Comparison of ENCODE assay signal across 13 mouse cellular contexts in the genomic region with DNA sequence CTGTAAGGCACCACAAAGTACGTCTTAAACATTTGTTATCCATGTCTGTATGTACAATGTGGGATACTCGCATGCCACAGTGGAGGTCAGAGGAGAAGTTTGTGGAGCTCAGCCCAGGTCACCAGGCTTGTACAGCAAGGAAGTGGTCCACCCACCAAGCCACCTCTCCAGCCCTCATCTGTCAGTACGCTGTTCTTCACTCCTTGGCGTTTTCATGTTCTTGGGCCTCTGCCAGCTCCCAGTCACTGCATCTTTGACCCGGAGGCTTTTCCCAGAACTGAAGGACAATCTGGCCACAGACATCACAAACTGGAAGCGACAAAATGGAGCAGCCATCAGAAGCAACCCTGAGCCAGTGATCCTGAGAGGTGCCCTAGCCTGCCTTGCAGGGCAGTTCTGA. TPM values are rescaled to one million over a fixed set of nuclear protein-coding genes. Genes with fewer than 3 reads are reported as not detected.
DNase-seq lines count a peak whose midpoint lies in the region; ATAC-seq lines count a peak whose summit lies in the region.
"Had no signal": no experiment of that assay in that cellular context is flagged by ENCODE, and none has a peak within 500 bp of the region (broad histone marks: within the 10 kb centered on the region; RNA-seq: fewer than 3 reads in every experiment).

No protein-coding gene starts in this region.

- no peaks in the 10 kb centered on the region for H3K36me3 ChIP-seq in midbrain, embryonic 15.5 days (replicated peaks)
- H3K36me3 ChIP-seq: liver, embryonic 15.5 days had no signal

- H3K4me1 ChIP-seq in midbrain, embryonic 15.5 days: no peaks in the 10 kb centered on the region
- H3K4me1 ChIP-seq: liver, embryonic 15.5 days had no signal

- no peaks in the 10 kb centered on the region for H3K27me3 ChIP-seq in midbrain, embryonic 15.5 days (replicated peaks)
- H3K27me3 ChIP-seq: liver, embryonic 15.5 days had no signal

- H3K27ac ChIP-seq in midbrain, embryonic 15.5 days: no peak overlapping the region
- H3K27ac ChIP-seq: liver, embryonic 15.5 days had no signal

- no peak overlapping the region for H3K4me3 ChIP-seq in midbrain, embryonic 15.5 days
- H3K4me3 ChIP-seq: liver, embryonic 15.5 days had no signal

- H3K4me2 ChIP-seq in midbrain, embryonic 15.5 days: no peak overlapping the region
- H3K4me2 ChIP-seq: liver, embryonic 15.5 days had no signal

- DNase-seq in ovary, adult 18-20 months (ENCODE audit: low spot score): peak; percentile 9
- DNase-seq in ovary, postnatal 14 days (ENCODE audit: low spot score): no peak
- DNase-seq in heart, postnatal 14 days: peak; percentile 21 to 49
- peak; percentile 70 to 74 for DNase-seq in kidney, postnatal 25 days
- no peak for DNase-seq in frontal cortex, postnatal 10 days (ENCODE audit: low spot score in 2 of 2)
- DNase-seq in gastrocnemius, postnatal 4 days (ENCODE audit: low spot score in 2 of 2): no peak
- DNase-seq: cerebellum, postnatal 36 days; thymus, adult 2 months had no signal

- 80% methylated on average over 6 of the region's 6 CpGs for WGBS in midbrain, embryonic 15.5 days

- ATAC-seq in midbrain, embryonic 15.5 days (replicated peaks): no peak
- ATAC-seq: intestine, embryonic 16.5 days had no signal

- intact Hi-C loops in heart, postnatal 14 days (cut with DNase I): no loop called here

- H3K9me3 ChIP-seq in midbrain, embryonic 15.5 days: no peaks in the 10 kb centered on the region
- H3K9me3 ChIP-seq: liver, embryonic 15.5 days had no signal

- no peak overlapping the region for H3K9ac ChIP-seq in midbrain, embryonic 15.5 days
- H3K9ac ChIP-seq: liver, embryonic 15.5 days had no signal

RNA-seq across cellular contexts. Expression of gene Tuba3b, which starts 22.7 kb away (rescaled TPM):
- total RNA-seq in heart, postnatal 14 days (2021): under 1 TPM; 0.14 to 0.20 TPM
- polyA plus RNA-seq in midbrain, embryonic 15.5 days (2015; fragmentation: Nextera tagmentation; extraction: Ambion mirVana): not detected in 2 replicates
- total RNA-seq in gastrocnemius, postnatal 4 days (2021): not detected
- total RNA-seq: neutrophil, adult 5-6 weeks had no signal
- polyA plus RNA-seq: intestine, embryonic 16.5 days; spleen, adult 2 months had no signal

RNA-seq across cellular contexts. Expression of gene Lmntd1, which starts 24.1 kb away (rescaled TPM):
- 1 to 10 TPM in 1 of 2 experiments, under 1 TPM in 1; 0.59 to 1.4 TPM for total RNA-seq in heart, postnatal 14 days (2021)
- polyA plus RNA-seq in midbrain, embryonic 15.5 days (2015; fragmentation: Nextera tagmentation; extraction: Ambion mirVana): 1.7 and 1.8 TPM in 2 replicates
- total RNA-seq in gastrocnemius, postnatal 4 days (2021): under 1 TPM; 0.56 to 0.57 TPM
- polyA plus RNA-seq: liver, embryonic 15.5 days had no signal

Comparison
In these comparisons a context has a peak if more than half of its experiments do, and no peak if none do; other contexts are left out.
1. DNase-seq: peak in ovary, adult 18-20 months (single experiment), heart, postnatal 14 days (2 of 2) and kidney, postnatal 25 days (2 of 2); none in ovary, postnatal 14 days (single experiment), frontal cortex, postnatal 10 days (0 of 2) and gastrocnemius, postnatal 4 days (0 of 2).